Mouse (Mus musculus): ENCODE results near the gene Slc29a1. TPM values are rescaled to one million over a fixed set of nuclear protein-coding genes. Genes with fewer than 3 reads are reported as not detected.

Slc29a1 gene
- polyA plus RNA-seq, 1 experiment = 109 TPM

- 80% methylated on average over 6 of the region's 6 CpGs for WGBS
- Histone ChIP-seq H3K27ac (ENCODE audit: control insufficient read depth, insufficient read depth, low read depth, low read length, poor library complexity) (no peak overlapping the region), H3K4me3 (replicated peaks; ENCODE audit: control insufficient read depth, low read depth, low read length) (no peak overlapping the region), H3K4me1 (ENCODE audit: control insufficient read depth, insufficient read depth, low read length) (no peaks in the 10 kb centered on the region; the same call in 1 of the 2 replicates)
- no peak for TF ChIP-seq CTCF (IDR thresholded peaks at IDR 0.05; ENCODE audit: control insufficient read depth, insufficient read depth, low read length)
- no peak for TF ChIP-seq POLR2A (IDR thresholded peaks at IDR 0.05; ENCODE audit: borderline replicate concordance, control insufficient read depth, low read depth, low read length)
Observed at GRCm38 (mm10) chr17:45617655-45618054, 18.2 kb upstream of the Slc29a1 start.

- no peak overlapping the region for H3K27ac ChIP-seq (ENCODE audit: control insufficient read depth, insufficient read depth, low read depth, low read length, poor library complexity)
- TF ChIP-seq POLR2A (IDR thresholded peaks at IDR 0.05; ENCODE audit: borderline replicate concordance, control insufficient read depth, low read depth, low read length) (no peak), CTCF (IDR thresholded peaks at IDR 0.05; ENCODE audit: control insufficient read depth, insufficient read depth, low read length) (no peak)
- no peak overlapping the region for H3K4me3 ChIP-seq (replicated peaks; ENCODE audit: control insufficient read depth, low read depth, low read length)
- WGBS = 67% methylated on average over 3 of the region's 3 CpGs
- H3K4me1 ChIP-seq (ENCODE audit: control insufficient read depth, insufficient read depth, low read length) = no peaks in the 10 kb centered on the region; the same call in 1 of the 2 replicates
Observed at GRCm38 (mm10) chr17:45616679-45617078, 17.3 kb upstream of the Slc29a1 start.

GRCm38 (mm10) chr17:45616046-45616650 is 16.7 kb upstream of the Slc29a1 start:
- WGBS = 47% methylated on average over 4 of the region's 4 CpGs
- no peak overlapping the region for H3K4me3 ChIP-seq (replicated peaks; ENCODE audit: control insufficient read depth, low read depth, low read length)
- no peak for TF ChIP-seq POLR2A (IDR thresholded peaks at IDR 0.05; ENCODE audit: borderline replicate concordance, control insufficient read depth, low read depth, low read length)
- TF ChIP-seq CTCF (IDR thresholded peaks at IDR 0.05; ENCODE audit: control insufficient read depth, insufficient read depth, low read length) = no peak

GRCm38 (mm10) chr17:45612921-45613320 is 13.5 kb upstream of the Slc29a1 start:
- Histone ChIP-seq H3K4me1 (ENCODE audit: control insufficient read depth, insufficient read depth, low read length) (no peaks in the 10 kb centered on the region; the same call in 1 of the 2 replicates), H3K4me3 (replicated peaks; ENCODE audit: control insufficient read depth, low read depth, low read length) (no peak overlapping the region), H3K27ac (ENCODE audit: control insufficient read depth, insufficient read depth, low read depth, low read length, poor library complexity) (no peak overlapping the region)
- WGBS = 27% methylated on average over 7 of the region's 7 CpGs
- TF ChIP-seq POLR2A (IDR thresholded peaks at IDR 0.05; ENCODE audit: borderline replicate concordance, control insufficient read depth, low read depth, low read length) = no peak
- TF ChIP-seq CTCF (IDR thresholded peaks at IDR 0.05; ENCODE audit: control insufficient read depth, insufficient read depth, low read length) = no peak

More at GRCm38 (mm10) chr17:45616046-45616650, 16.7 kb upstream of the Slc29a1 start:
- H3K4me1 ChIP-seq (ENCODE audit: control insufficient read depth, insufficient read depth, low read length) = no peaks in the 10 kb centered on the region; the same call in 1 of the 2 replicates
- H3K27ac ChIP-seq (ENCODE audit: control insufficient read depth, insufficient read depth, low read depth, low read length, poor library complexity) = no peak overlapping the region

- TF ChIP-seq POLR2A (IDR thresholded peaks at IDR 0.05; ENCODE audit: borderline replicate concordance, control insufficient read depth, low read depth, low read length) (no peak), CTCF (IDR thresholded peaks at IDR 0.05; ENCODE audit: control insufficient read depth, insufficient read depth, low read length) (no peak)
- WGBS = 67% methylated on average over 8 of the region's 8 CpGs
- H3K4me1 ChIP-seq (ENCODE audit: control insufficient read depth, insufficient read depth, low read length) = no peaks in the 10 kb centered on the region; the same call in 1 of the 2 replicates
- no peak overlapping the region for H3K4me3 ChIP-seq (replicated peaks; ENCODE audit: control insufficient read depth, low read depth, low read length)
- H3K27ac ChIP-seq (ENCODE audit: control insufficient read depth, insufficient read depth, low read depth, low read length, poor library complexity) = no peak overlapping the region
Observed at GRCm38 (mm10) chr17:45612008-45612407, 12.6 kb upstream of the Slc29a1 start.

GRCm38 (mm10) chr17:45610144-45610866 is 10.9 kb upstream of the Slc29a1 start:
- 59% methylated on average over 5 of the region's 5 CpGs for WGBS
- H3K4me1 ChIP-seq (ENCODE audit: control insufficient read depth, insufficient read depth, low read length) = no peaks in the 10 kb centered on the region; the same call in 1 of the 2 replicates
- no peak overlapping the region for H3K4me3 ChIP-seq (replicated peaks; ENCODE audit: control insufficient read depth, low read depth, low read length)
- TF ChIP-seq CTCF (IDR thresholded peaks at IDR 0.05; ENCODE audit: control insufficient read depth, insufficient read depth, low read length) = no peak
- TF ChIP-seq POLR2A (IDR thresholded peaks at IDR 0.05; ENCODE audit: borderline replicate concordance, control insufficient read depth, low read depth, low read length) = no peak
- H3K27ac ChIP-seq (ENCODE audit: control insufficient read depth, insufficient read depth, low read depth, low read length, poor library complexity) = no peak overlapping the region

- TF ChIP-seq POLR2A (IDR thresholded peaks at IDR 0.05; ENCODE audit: borderline replicate concordance, control insufficient read depth, low read depth, low read length) (no peak), CTCF (IDR thresholded peaks at IDR 0.05; ENCODE audit: control insufficient read depth, insufficient read depth, low read length) (no peak)
- WGBS = 54% methylated on average over 4 of the region's 4 CpGs
Observed at GRCm38 (mm10) chr17:45608396-45608795, 9.0 kb upstream of the Slc29a1 start.

More at GRCm38 (mm10) chr17:45608396-45608795, 9.0 kb upstream of the Slc29a1 start:
- Histone ChIP-seq H3K27ac (ENCODE audit: control insufficient read depth, insufficient read depth, low read depth, low read length, poor library complexity) (no peak overlapping the region), H3K4me3 (replicated peaks; ENCODE audit: control insufficient read depth, low read depth, low read length) (no peak overlapping the region), H3K4me1 (ENCODE audit: control insufficient read depth, insufficient read depth, low read length) (no peaks in the 10 kb centered on the region; the same call in 1 of the 2 replicates)

All from bone marrow, adult 2 months (tissue).